Mouse (Mus musculus): ENCODE measurements around the gene Tmed6. TPM values are rescaled to one million over a fixed set of nuclear protein-coding genes. Genes with fewer than 3 reads are reported as not detected.

Gene Tmed6
- total and polyA plus RNA-seq, 3 experiments, result not detected

Small RNA genes lying within 50 kb of the gene (microRNA-seq; reads per million reads assigned to microRNA genes)
- gene Mir7075, result 0.22 to 0.41 reads per million in 2 experiments

Other genes with a start within 250 kb of the Tmed6 start
- under 1 TPM; 0.35 to 0.37 TPM for gene Has3, start 195.4 kb downstream of the Tmed6 start, total RNA-seq (2021)
- 0.50 and 0.68 TPM in 2 replicates for gene Has3, start 195.4 kb downstream of the Tmed6 start, polyA plus RNA-seq (2012; rRNA removed)
- 10 to 100 TPM; 40.6 to 50.1 TPM for gene Utp4, start 172.0 kb downstream of the Tmed6 start, total RNA-seq (2021)
- 17.2 and 20.5 TPM in 2 replicates for gene Utp4, start 172.0 kb downstream of the Tmed6 start, polyA plus RNA-seq (2012; rRNA removed)
- gene Sntb2, start 129.9 kb downstream of the Tmed6 start, total RNA-seq (2021), result 10 to 100 TPM; 21.7 to 27.9 TPM
- 8.4 and 10.7 TPM in 2 replicates for gene Sntb2, start 129.9 kb downstream of the Tmed6 start, polyA plus RNA-seq (2012; rRNA removed)
- gene Vps4a, start 34.4 kb downstream of the Tmed6 start, total RNA-seq (2021), result 10 to 100 TPM; 78.8 to 99.8 TPM
- 17.8 and 19.4 TPM in 2 replicates for gene Vps4a, start 34.4 kb downstream of the Tmed6 start, polyA plus RNA-seq (2012; rRNA removed)
- gene Pdf, start 17.0 kb downstream of the Tmed6 start, total RNA-seq (2021), result 10 to 100 TPM; 40.4 to 62.3 TPM
- 133 and 144 TPM in 2 replicates for gene Pdf, start 17.0 kb downstream of the Tmed6 start, polyA plus RNA-seq (2012; rRNA removed)
- gene Cog8, start 9.0 kb downstream of the Tmed6 start, total RNA-seq (2021), result 10 to 100 TPM; 36.6 to 37.6 TPM
- 31.1 and 36.8 TPM in 2 replicates for gene Cog8, start 9.0 kb downstream of the Tmed6 start, polyA plus RNA-seq (2012; rRNA removed)
- 10 to 100 TPM; 49.3 to 54.3 TPM for gene Nip7, start 8.8 kb downstream of the Tmed6 start, total RNA-seq (2021)
- 15.3 and 17.2 TPM in 2 replicates for gene Nip7, start 8.8 kb downstream of the Tmed6 start, polyA plus RNA-seq (2012; rRNA removed)
- 10 to 100 TPM; 22.9 to 23.5 TPM for gene Terf2, start 30.9 kb upstream of the Tmed6 start, total RNA-seq (2021)
- gene Terf2, start 30.9 kb upstream of the Tmed6 start, polyA plus RNA-seq (2012; rRNA removed), result 5.5 and 6.3 TPM in 2 replicates
- 100 to 1,000 TPM; 384 to 492 TPM for gene Cyb5b, start 85.0 kb upstream of the Tmed6 start, total RNA-seq (2021)
- gene Cyb5b, start 85.0 kb upstream of the Tmed6 start, polyA plus RNA-seq (2012; rRNA removed), result 212 and 282 TPM in 2 replicates
- 100 to 1,000 TPM in 1 of 2 experiments, 10 to 100 TPM in 1; 89.8 to 141 TPM for gene Nfat5, start 227.8 kb upstream of the Tmed6 start, total RNA-seq (2021)
- 31.2 and 33.9 TPM in 2 replicates for gene Nfat5, start 227.8 kb upstream of the Tmed6 start, polyA plus RNA-seq (2012; rRNA removed)

All from adrenal gland, adult 2 months (tissue).